Mouse (Mus musculus): ENCODE measurements at regions not wholly inside any gene's neighbourhood (a gene's known extent, or its start where the extent isn't known, plus 50 kb on each side); places are given as distances from the start of the nearest gene placed in this dataset.
A peak's percentile ranks its signal among the peaks of the same experiment; 100 is the strongest.

DNA sequence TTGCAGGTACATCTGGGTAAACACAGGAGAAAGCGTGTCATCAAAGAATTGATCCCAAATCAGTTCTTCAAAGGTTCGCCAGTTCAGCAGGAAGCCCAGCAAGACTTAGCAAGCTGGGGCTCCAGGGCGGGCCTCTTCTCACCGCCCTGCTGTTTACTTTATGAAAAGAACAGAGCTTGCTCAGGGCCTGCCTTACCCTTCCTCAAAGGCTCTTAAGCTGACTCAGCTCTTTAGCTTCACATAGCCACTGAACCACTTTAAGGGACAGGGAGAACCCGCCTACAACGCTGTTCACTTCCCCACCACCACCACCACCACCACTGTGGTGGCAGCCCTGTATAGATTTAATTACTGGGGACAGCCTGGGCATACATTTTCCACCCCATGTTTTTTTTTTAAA is 148.5 kb downstream of the Clic5 start:
- Histone ChIP-seq H3K4me2 (no peak overlapping the region), H3K36me3 (ENCODE audit: insufficient read depth) (no peaks in the 10 kb centered on the region), H3K27me3 (ENCODE audit: insufficient read depth, low read length) (no peaks in the 10 kb centered on the region), H3K27ac (ENCODE audit: low read depth) (no peak overlapping the region), H3K9ac (no peak overlapping the region), H3K4me1 (ENCODE audit: insufficient read depth) (no peaks in the 10 kb centered on the region), H3K4me3 (ENCODE audit: low read depth, low read length) (no peak overlapping the region), H3K9me3 (ENCODE audit: low read depth, low read length) (no peaks in the 10 kb centered on the region)
- 21% methylated on average over 6 of the region's 6 CpGs for WGBS
- ATAC-seq (ENCODE audit: insufficient read depth), result peak; percentile 70; the same call in 1 of the 2 replicates
- no peak for TF ChIP-seq CTCF (IDR thresholded peaks at IDR 0.05; ENCODE audit: low read depth)
- DNase-seq, result peak; percentile 66

DNA sequence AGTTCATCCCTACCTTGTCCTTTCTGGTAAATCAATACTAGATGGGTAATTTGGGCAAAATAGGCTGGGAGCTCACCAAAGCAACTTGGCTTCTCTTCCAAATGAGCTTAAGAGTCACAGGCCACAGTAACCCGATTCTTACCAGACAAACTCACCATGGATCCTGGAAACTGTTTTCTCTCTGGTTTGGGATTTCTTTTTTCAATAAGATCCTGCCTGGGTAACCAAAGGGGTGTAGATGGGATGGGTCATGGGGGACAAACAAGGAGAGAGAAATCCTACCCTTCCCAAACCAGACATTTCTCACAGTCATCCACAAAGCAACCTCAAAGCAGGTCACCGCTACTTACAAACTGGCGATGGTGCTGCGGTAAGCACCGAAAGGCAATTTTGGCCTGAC is 148.9 kb downstream of the Clic5 start:
- WGBS, result 87% methylated on average over 5 of the region's 5 CpGs
- H3K9ac ChIP-seq, result no peak overlapping the region
- H3K27ac ChIP-seq (ENCODE audit: low read depth), result no peak overlapping the region
- TF ChIP-seq CTCF (IDR thresholded peaks at IDR 0.05; ENCODE audit: low read depth), result no peak
- no peak overlapping the region for H3K4me3 ChIP-seq (ENCODE audit: low read depth, low read length)
- no peaks in the 10 kb centered on the region for H3K4me1 ChIP-seq (ENCODE audit: insufficient read depth)
- no peaks in the 10 kb centered on the region for H3K9me3 ChIP-seq (ENCODE audit: low read depth, low read length)
- H3K4me2 ChIP-seq, result no peak overlapping the region
- DNase-seq, result no peak
- H3K27me3 ChIP-seq (ENCODE audit: insufficient read depth, low read length), result no peaks in the 10 kb centered on the region
- no peak for ATAC-seq (ENCODE audit: insufficient read depth)
- H3K36me3 ChIP-seq (ENCODE audit: insufficient read depth), result no peaks in the 10 kb centered on the region

DNA sequence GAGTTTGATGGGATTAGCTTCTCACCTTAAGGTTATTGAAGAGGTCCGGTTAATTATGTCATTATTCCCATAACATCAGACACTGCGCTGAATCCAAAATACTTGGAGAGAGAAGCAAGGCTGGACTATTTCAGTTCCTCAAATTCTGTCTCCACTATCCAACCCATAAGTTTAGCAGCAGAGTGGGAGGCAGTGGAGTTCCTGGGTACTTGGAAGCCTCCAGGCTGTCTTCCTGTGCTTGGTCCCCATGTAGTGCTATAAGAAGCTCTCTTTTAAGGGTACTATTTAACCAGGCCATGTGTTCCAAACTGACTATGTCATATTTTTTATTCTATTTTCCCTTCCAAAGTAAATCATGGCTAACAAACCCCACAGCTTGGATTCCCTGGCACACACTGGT is 156.2 kb downstream of the Clic5 start:
- DNase-seq (no peak), ATAC-seq (ENCODE audit: insufficient read depth) (no peak)
- Histone ChIP-seq H3K9ac (no peak overlapping the region), H3K4me1 (ENCODE audit: insufficient read depth) (no peaks in the 10 kb centered on the region), H3K4me3 (ENCODE audit: low read depth, low read length) (no peak overlapping the region), H3K27ac (ENCODE audit: low read depth) (no peak overlapping the region), H3K4me2 (no peak overlapping the region), H3K27me3 (ENCODE audit: insufficient read depth, low read length) (no peaks in the 10 kb centered on the region), H3K9me3 (ENCODE audit: low read depth, low read length) (no peaks in the 10 kb centered on the region), H3K36me3 (ENCODE audit: insufficient read depth) (no peaks in the 10 kb centered on the region)
- WGBS, result 91% methylated on average over 2 of the region's 2 CpGs
- TF ChIP-seq CTCF (IDR thresholded peaks at IDR 0.05; ENCODE audit: low read depth), result no peak

DNA sequence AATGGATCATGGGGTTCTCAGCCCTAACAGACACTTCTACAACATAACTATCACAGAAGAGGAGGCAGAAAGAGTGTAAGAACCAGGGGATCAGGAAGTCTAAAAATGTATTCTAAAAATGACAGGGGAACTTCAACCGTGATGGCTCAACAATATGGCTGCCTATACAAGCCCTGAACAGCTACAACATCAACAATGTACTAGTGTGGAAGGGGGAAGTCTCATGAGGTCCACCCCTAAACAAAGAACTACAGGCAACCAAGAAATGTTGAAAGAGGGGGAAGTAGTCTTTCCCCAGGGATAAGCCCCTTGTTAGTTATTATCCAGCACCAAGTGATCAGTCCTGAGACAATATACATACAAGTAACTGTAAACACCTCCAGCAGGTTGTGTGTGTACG is 157.0 kb downstream of the Clic5 start:
- Histone ChIP-seq H3K27me3 (ENCODE audit: insufficient read depth, low read length) (no peaks in the 10 kb centered on the region), H3K27ac (ENCODE audit: low read depth) (no peak overlapping the region), H3K4me3 (ENCODE audit: low read depth, low read length) (no peak overlapping the region), H3K9ac (no peak overlapping the region), H3K36me3 (ENCODE audit: insufficient read depth) (no peaks in the 10 kb centered on the region), H3K4me1 (ENCODE audit: insufficient read depth) (no peaks in the 10 kb centered on the region), H3K4me2 (no peak overlapping the region), H3K9me3 (ENCODE audit: low read depth, low read length) (no peaks in the 10 kb centered on the region)
- DNase-seq (no peak), ATAC-seq (ENCODE audit: insufficient read depth) (no peak)
- no peak for TF ChIP-seq CTCF (IDR thresholded peaks at IDR 0.05; ENCODE audit: low read depth)
- 78% methylated on average over 2 of the region's 2 CpGs for WGBS

DNA sequence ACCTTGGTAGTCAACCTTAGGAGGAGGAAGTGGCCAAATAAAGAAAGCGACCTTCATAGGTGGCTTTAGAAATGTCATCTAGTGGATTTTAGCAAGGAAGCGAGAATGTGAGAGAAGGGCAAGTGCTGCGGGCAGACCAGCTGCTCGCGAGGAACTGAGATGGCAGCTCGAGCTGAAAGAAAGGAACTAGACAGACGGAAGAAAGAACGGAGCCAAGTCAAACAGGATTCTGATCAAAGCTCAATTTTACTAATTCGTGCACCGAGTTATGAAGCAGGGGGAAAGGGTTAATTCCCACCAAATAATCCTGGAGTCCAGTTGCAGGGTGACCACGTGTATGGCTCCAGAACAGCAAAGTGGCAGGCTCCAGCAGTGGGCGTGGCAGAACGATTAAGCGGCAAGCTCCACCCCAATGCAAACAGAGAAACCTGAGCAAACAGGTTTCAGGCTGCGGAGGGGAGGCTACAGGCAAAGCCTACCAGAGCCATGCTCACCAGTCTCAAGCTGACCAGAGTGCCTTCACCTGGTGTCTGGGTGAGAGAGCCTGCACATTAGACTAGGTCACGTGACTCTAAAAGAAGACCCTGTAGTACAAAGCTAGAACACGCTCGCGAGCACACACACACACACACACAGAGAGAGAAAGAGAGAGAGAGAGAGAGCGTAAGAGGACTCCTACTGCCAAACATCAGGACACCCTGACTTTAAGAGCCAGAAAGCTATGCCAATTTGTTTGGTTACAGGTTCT is 162.0 kb downstream of the Clic5 start:
- H3K36me3 ChIP-seq (ENCODE audit: insufficient read depth), result no peaks in the 10 kb centered on the region
- peak; percentile 65 for DNase-seq
- H3K4me3 ChIP-seq (ENCODE audit: low read depth, low read length), result peak overlapping the region; percentile 7; the same call in 1 of the 2 replicates
- H3K9me3 ChIP-seq (ENCODE audit: low read depth, low read length), result no peaks in the 10 kb centered on the region
- WGBS, result 37% methylated on average over 20 of the region's 20 CpGs
- H3K9ac ChIP-seq, result no peak overlapping the region
- no peaks in the 10 kb centered on the region for H3K4me1 ChIP-seq (ENCODE audit: insufficient read depth)
- peak; percentile 91 for ATAC-seq (ENCODE audit: insufficient read depth)
- H3K27ac ChIP-seq (ENCODE audit: low read depth), result peak overlapping the region; percentile 48; the same call in 1 of the 2 replicates
- no peaks in the 10 kb centered on the region for H3K27me3 ChIP-seq (ENCODE audit: insufficient read depth, low read length)
- H3K4me2 ChIP-seq, result peak overlapping the region; percentile 35
- TF ChIP-seq CTCF (IDR thresholded peaks at IDR 0.05; ENCODE audit: low read depth), result no peak

DNA sequence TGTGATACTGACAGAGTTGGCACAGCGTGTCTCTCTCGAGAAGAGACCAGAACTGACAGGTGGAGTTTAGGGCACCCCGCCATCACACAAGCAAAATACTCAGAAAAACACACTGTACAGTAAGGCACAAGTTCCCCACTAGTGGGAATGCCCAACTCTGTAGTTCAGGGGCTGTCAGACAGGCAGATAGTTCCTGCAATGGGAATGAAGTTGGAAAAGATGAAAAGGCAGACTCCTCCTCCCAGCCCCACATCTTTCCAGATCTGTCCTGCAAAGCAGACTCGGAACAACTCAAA is 162.5 kb downstream of the Clic5 start:
- Histone ChIP-seq H3K9me3 (ENCODE audit: low read depth, low read length) (no peaks in the 10 kb centered on the region), H3K4me1 (ENCODE audit: insufficient read depth) (no peaks in the 10 kb centered on the region), H3K9ac (no peak overlapping the region), H3K4me3 (ENCODE audit: low read depth, low read length) (no peak overlapping the region), H3K36me3 (ENCODE audit: insufficient read depth) (no peaks in the 10 kb centered on the region), H3K27me3 (ENCODE audit: insufficient read depth, low read length) (no peaks in the 10 kb centered on the region), H3K4me2 (peak overlapping the region; percentile 29), H3K27ac (ENCODE audit: low read depth) (peak overlapping the region; percentile 48; the same call in 1 of the 2 replicates)
- 62% methylated on average over 4 of the region's 4 CpGs for WGBS
- no peak for TF ChIP-seq CTCF (IDR thresholded peaks at IDR 0.05; ENCODE audit: low read depth)
- ATAC-seq (ENCODE audit: insufficient read depth) (peak; percentile 19; the same call in 1 of the 2 replicates), DNase-seq (no peak)

DNA sequence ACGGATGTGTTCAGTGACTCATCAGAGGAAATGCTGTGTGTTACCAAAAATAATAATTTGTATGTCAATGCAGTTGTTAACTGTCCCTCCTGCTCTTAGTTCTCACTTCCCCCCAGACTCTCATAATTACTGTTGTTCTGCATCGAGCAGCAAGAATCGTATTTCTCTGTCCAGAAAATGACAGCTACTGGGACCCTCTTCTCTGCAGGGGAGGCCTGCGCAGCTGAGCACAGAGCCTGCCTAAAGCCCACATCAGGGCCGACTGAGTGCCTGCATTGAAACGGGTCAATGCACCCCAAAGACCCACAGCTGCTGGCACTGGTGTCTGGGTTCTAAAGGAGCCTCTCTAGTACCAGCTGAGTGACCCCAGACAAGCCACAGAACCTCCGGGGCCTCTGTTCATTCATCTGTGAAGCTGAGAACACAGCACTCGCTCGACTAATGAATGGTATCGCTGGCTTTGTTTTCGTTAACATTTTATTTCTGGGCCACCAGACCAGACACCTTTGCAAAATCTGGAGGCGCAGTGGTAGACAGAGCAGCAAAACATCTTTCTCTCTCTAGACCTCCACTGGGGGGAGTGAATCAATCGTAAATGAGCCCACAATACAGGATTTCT is 163.2 kb downstream of the Clic5 start:
- WGBS, result 71% methylated on average over 13 of the region's 13 CpGs
- TF ChIP-seq CTCF (IDR thresholded peaks at IDR 0.05; ENCODE audit: low read depth), result no peak
- H3K4me3 ChIP-seq (ENCODE audit: low read depth, low read length), result no peak overlapping the region
- H3K9me3 ChIP-seq (ENCODE audit: low read depth, low read length), result no peaks in the 10 kb centered on the region
- H3K27me3 ChIP-seq (ENCODE audit: insufficient read depth, low read length), result no peaks in the 10 kb centered on the region
- no peaks in the 10 kb centered on the region for H3K4me1 ChIP-seq (ENCODE audit: insufficient read depth)
- no peak overlapping the region for H3K4me2 ChIP-seq
- no peaks in the 10 kb centered on the region for H3K36me3 ChIP-seq (ENCODE audit: insufficient read depth)
- H3K27ac ChIP-seq (ENCODE audit: low read depth), result no peak overlapping the region
- DNase-seq, result no peak
- H3K9ac ChIP-seq, result no peak overlapping the region
- no peak for ATAC-seq (ENCODE audit: insufficient read depth)

Data from lung, embryonic 14.5 days (tissue).